Mouse (Mus musculus) intestine, embryonic 16.5 days (tissue): ENCODE measurements around the gene Fes. TPM values are rescaled to one million over a fixed set of nuclear protein-coding genes. Genes with fewer than 3 reads are reported as not detected.
A peak's percentile ranks its signal among the peaks of the same experiment; 100 is the strongest.

ENCODE experiments used
- ATAC-seq: fragments of 200-750 bp; cut with Nextera tagmentation; 2 replicates; pipeline ENCODE4 v1.8.0; 2017; ENCODE audit warnings: moderate TSS enrichment, moderate library complexity
- H3K27ac ChIP-seq: fragments of 300-500 bp; sonication (generic); 2 replicates; pipeline ENCODE4 v1.5.1; 2014; ENCODE audit warnings: mild to moderate bottlenecking, low read length
- H3K27me3 ChIP-seq: fragments of 300-500 bp; sonication (generic); replicated peaks from 2 replicates; pipeline ENCODE4 v1.6.1; 2014; ENCODE audit warnings: low read length, control low read depth, mixed read lengths; ENCODE audit not compliant: control insufficient read depth, insufficient read depth
- H3K36me3 ChIP-seq: fragments of 300-500 bp; sonication (generic); 2 replicates; pipeline ENCODE4 v1.6.1; 2014; ENCODE audit warnings: low read length, control low read depth; ENCODE audit not compliant: control insufficient read depth, insufficient read depth
- H3K4me1 ChIP-seq: fragments of 300-500 bp; sonication (generic); 2 replicates; pipeline ENCODE4 v1.6.1; 2014; ENCODE audit warnings: low read length, control low read depth, mixed read lengths; ENCODE audit not compliant: control insufficient read depth, insufficient read depth
- H3K4me2 ChIP-seq: fragments of 300-500 bp; sonication (generic); 2 replicates; pipeline ENCODE4 v1.6.1; 2014; ENCODE audit warnings: low read depth, low read length, control low read depth
- H3K4me3 ChIP-seq: fragments of 300-500 bp; sonication (generic); 2 replicates; pipeline ENCODE4 v1.5.1; 2014; ENCODE audit warnings: mild to moderate bottlenecking, low read length
- H3K9ac ChIP-seq: fragments of 300-500 bp; sonication (generic); 2 replicates; pipeline ENCODE4 v1.6.1; 2014; ENCODE audit warnings: low read depth, low read length
- H3K9me3 ChIP-seq: fragments of 300-500 bp; sonication (generic); 2 replicates; pipeline ENCODE4 v1.6.1; 2016; ENCODE audit warnings: low read length, control low read depth; ENCODE audit not compliant: control insufficient read depth
- WGBS: fragments of 180-500 bp; shearing (Covaris S2); extraction: QIAGEN DNeasy Blood & Tissue Kit; methylation state at CpG from one replicate; pipeline ENCODE4 v1.1.7; 2014; 5-methylcytosine and 5-hydroxymethylcytosine counted together
- polyA plus RNA-seq: library from polyadenylated mRNA; unstranded; fragments of >200 nt; fragmentation: Nextera tagmentation; extraction: Ambion mirVana; gene quantifications from 2 replicates; pipeline ENCODE4 v1.2.1, GENCODE M21; 2015

Fes gene
- polyA plus RNA-seq, 1 experiment from 2014 or later = 11.6 TPM

GRCm38 (mm10) chr7:80373352-80373751 is 14.4 kb downstream of the Fes start:
- Histone ChIP-seq H3K4me2 (no peak overlapping the region), H3K9ac (no peak overlapping the region), H3K27me3 (no peaks in the 10 kb centered on the region), H3K9me3 (no peaks in the 10 kb centered on the region), H3K36me3 (no peaks in the 10 kb centered on the region), H3K4me3 (no peak overlapping the region), H3K27ac (no peak overlapping the region), H3K4me1 (peaks cover 14% of the 10 kb centered on the region)
- WGBS = 66% methylated on average over 4 of the region's 4 CpGs
- no peak for ATAC-seq

- H3K9ac ChIP-seq = no peak overlapping the region
- 73% methylated on average over 2 of the region's 2 CpGs for WGBS
- peaks cover 15% of the 10 kb centered on the region for H3K4me1 ChIP-seq
- ATAC-seq = no peak
- H3K4me2 ChIP-seq = no peak overlapping the region
- no peaks in the 10 kb centered on the region for H3K9me3 ChIP-seq
- H3K36me3 ChIP-seq = no peaks in the 10 kb centered on the region
- no peak overlapping the region for H3K27ac ChIP-seq
- H3K27me3 ChIP-seq = no peaks in the 10 kb centered on the region
- no peak overlapping the region for H3K4me3 ChIP-seq
These were observed 15.1 kb downstream of the Fes start for GRCm38 (mm10) chr7:80372667-80373066.

GRCm38 (mm10) chr7:80372166-80372565 is 15.6 kb downstream of the Fes start:
- H3K4me3 ChIP-seq = no peak overlapping the region
- H3K4me2 ChIP-seq = no peak overlapping the region
- H3K27ac ChIP-seq = no peak overlapping the region
- no peaks in the 10 kb centered on the region for H3K9me3 ChIP-seq
- peaks cover 1% of the 10 kb centered on the region; the same call in 1 of the 2 replicates for H3K36me3 ChIP-seq
- WGBS = 82% methylated on average over 3 of the region's 3 CpGs
- no peak overlapping the region for H3K9ac ChIP-seq
- peaks cover 15% of the 10 kb centered on the region for H3K4me1 ChIP-seq
- no peak for ATAC-seq
- H3K27me3 ChIP-seq = no peaks in the 10 kb centered on the region

GRCm38 (mm10) chr7:80371041-80371751 is 16.6 kb downstream of the Fes start, which contains the start of gene Man2a2:
Gene Man2a2 (minus strand): TSS chr7:80371375.
- peak; percentile 75 for ATAC-seq

GRCm38 (mm10) chr7:80370649-80371040 is 17.1 kb downstream of the Fes start:
- Histone ChIP-seq H3K4me3 (peak overlapping the region; percentile 84), H3K9me3 (no peaks in the 10 kb centered on the region), H3K9ac (peak overlapping the region; percentile 85), H3K4me1 (peaks cover 15% of the 10 kb centered on the region), H3K36me3 (peaks cover 4% of the 10 kb centered on the region; the same call in 1 of the 2 replicates), H3K27me3 (no peaks in the 10 kb centered on the region), H3K27ac (peak overlapping the region; percentile 86), H3K4me2 (peak overlapping the region; percentile 73)
- WGBS = under 1% methylated on average over 31 of the region's 31 CpGs
- peak; percentile 59 for ATAC-seq

More at GRCm38 (mm10) chr7:80371041-80371751, 16.6 kb downstream of the Fes start, which contains the start of gene Man2a2:
- WGBS = 1% methylated on average over 68 of the region's 86 CpGs
- Histone ChIP-seq H3K4me1 (peaks cover 15% of the 10 kb centered on the region), H3K4me2 (peak within 1 kb of the TSS; percentile 73), H3K9me3 (no peaks in the 10 kb centered on the region), H3K27me3 (no peaks in the 10 kb centered on the region), H3K4me3 (peak within 1 kb of the TSS; percentile 84), H3K36me3 (peaks cover 4% of the 10 kb centered on the region; the same call in 1 of the 2 replicates), H3K27ac (peak within 1 kb of the TSS; percentile 86), H3K9ac (peak within 1 kb of the TSS; percentile 85)

GRCm38 (mm10) chr7:80369967-80370431 is 17.7 kb downstream of the Fes start:
- H3K9ac ChIP-seq = peak overlapping the region; percentile 85
- no peaks in the 10 kb centered on the region for H3K27me3 ChIP-seq
- 34% methylated on average over 4 of the region's 4 CpGs for WGBS
- H3K36me3 ChIP-seq = peaks cover 4% of the 10 kb centered on the region; the same call in 1 of the 2 replicates
- peak overlapping the region; percentile 73 for H3K4me2 ChIP-seq
- no peaks in the 10 kb centered on the region for H3K9me3 ChIP-seq
- peak overlapping the region; percentile 84 for H3K4me3 ChIP-seq
- H3K27ac ChIP-seq = peak overlapping the region; percentile 86
- peaks cover 15% of the 10 kb centered on the region for H3K4me1 ChIP-seq
- ATAC-seq = peak; percentile 24; the same call in 1 of the 2 replicates

- no peak for ATAC-seq
- Histone ChIP-seq H3K4me2 (peak overlapping the region; percentile 73), H3K4me3 (peak overlapping the region; percentile 84; the same call in 1 of the 2 replicates), H3K36me3 (peaks cover 4% of the 10 kb centered on the region; the same call in 1 of the 2 replicates), H3K9me3 (no peaks in the 10 kb centered on the region), H3K4me1 (peaks cover 15% of the 10 kb centered on the region), H3K9ac (no peak overlapping the region), H3K27me3 (no peaks in the 10 kb centered on the region), H3K27ac (peak overlapping the region; percentile 48)
- WGBS = 57% methylated on average over 5 of the region's 5 CpGs
These were observed 18.3 kb downstream of the Fes start for GRCm38 (mm10) chr7:80369461-80369860.

GRCm38 (mm10) chr7:80368635-80369421 is 18.9 kb downstream of the Fes start:
- Histone ChIP-seq H3K9ac (0 out of 2 replicates have a peak overlapping the region, but pooled peaks have one; percentile 24), H3K27ac (peak overlapping the region; percentile 61)

GRCm38 (mm10) chr7:80368009-80368408 is 19.7 kb downstream of the Fes start:
- WGBS = 85% methylated on average over 9 of the region's 9 CpGs
- Histone ChIP-seq H3K4me2 (no peak overlapping the region), H3K27ac (no peak overlapping the region), H3K9me3 (no peaks in the 10 kb centered on the region), H3K4me1 (peaks cover 15% of the 10 kb centered on the region), H3K27me3 (no peaks in the 10 kb centered on the region), H3K36me3 (peaks cover 4% of the 10 kb centered on the region), H3K4me3 (no peak overlapping the region), H3K9ac (no peak overlapping the region)
- no peak for ATAC-seq

More at GRCm38 (mm10) chr7:80368635-80369421, 18.9 kb downstream of the Fes start:
- no peak overlapping the region for H3K4me3 ChIP-seq
- H3K36me3 ChIP-seq = peaks cover 4% of the 10 kb centered on the region
- WGBS = 64% methylated on average over 20 of the region's 20 CpGs
- H3K4me2 ChIP-seq = peak overlapping the region; percentile 73; the same call in 1 of the 2 replicates
- no peak for ATAC-seq
- no peaks in the 10 kb centered on the region for H3K27me3 ChIP-seq
- H3K4me1 ChIP-seq = peaks cover 15% of the 10 kb centered on the region
- H3K9me3 ChIP-seq = no peaks in the 10 kb centered on the region
